Mouse (Mus musculus) cerebellum, postnatal 4 days (tissue): ENCODE measurements at regions not wholly inside any gene's neighbourhood (a gene's known extent, or its start where the extent isn't known, plus 50 kb on each side); places are given as distances from the start of the nearest gene placed in this dataset.
A peak's percentile ranks its signal among the peaks of the same experiment; 100 is the strongest.

ENCODE experiments used
- DNase-seq, 2 experiments: peaks; one replicate each; pipeline ENCODE4 v3.0.0; 2022; ENCODE audit warnings: low spot score in 2 of 2, mixed read lengths in 1 of 2

DNA sequence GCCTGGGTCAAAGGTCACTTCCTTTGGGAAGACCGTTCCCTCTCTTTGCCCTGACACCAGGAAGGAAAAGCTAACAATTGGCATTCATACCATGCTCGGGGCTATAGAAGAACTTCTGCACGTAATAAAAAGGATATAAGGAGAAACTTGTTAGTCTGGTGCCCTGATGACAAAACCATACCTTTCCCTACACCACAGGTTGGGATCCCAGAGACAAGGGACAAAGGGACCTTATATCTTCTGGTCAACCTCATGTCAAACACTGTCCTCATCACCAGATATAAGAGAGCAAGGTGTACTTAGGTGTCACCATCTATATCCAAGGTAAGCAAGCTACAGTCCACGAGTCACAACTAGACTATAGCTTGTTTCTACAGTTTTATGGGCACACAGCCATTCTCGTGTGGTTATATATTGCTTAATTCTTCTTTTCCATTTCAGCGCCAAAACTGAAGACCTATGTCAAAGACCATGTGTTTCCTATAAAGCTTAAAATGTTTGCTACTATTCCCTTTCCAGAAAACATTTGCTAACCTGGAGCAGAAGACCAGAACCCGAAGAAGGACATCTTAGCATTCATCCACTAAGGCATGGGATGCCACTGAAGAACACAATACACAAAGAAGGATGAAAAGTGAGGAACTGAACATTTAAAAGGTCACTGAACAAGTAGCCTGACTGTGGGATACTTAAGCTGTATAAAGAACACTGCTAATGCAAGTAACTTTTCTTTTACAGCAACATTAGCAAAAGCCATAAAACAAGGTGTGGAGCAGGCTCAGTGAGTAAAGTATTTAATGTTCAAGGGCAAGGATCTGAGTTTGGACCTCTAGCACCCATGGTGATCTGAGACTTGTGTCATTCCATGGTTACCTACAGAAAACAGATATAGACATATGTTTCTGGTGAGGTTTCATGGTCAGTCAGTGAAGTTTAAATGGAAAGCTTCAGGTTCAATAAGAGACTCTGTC lies 437.7 kb upstream of the Cd180 start:
- DNase-seq = no peak

DNA sequence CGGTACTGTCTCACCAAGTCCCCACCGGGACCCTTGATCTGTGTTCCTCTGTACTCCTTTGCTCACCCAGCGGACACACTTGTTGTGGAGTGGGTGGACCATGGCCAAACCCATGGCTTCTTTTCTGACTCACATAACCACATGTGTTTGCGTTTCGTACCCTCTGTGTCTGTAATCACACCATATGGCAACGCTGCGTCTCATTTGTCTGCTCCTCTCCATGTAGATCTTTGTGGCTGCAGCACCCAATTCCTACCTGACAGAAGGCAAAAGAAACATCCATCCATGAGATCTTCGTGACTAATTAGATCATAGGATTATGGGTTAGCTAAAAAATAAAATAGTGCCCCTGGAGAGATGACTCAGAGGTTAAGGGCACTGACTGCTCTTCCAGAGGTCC lies 435.2 kb upstream of the Cd180 start:
- no peak for DNase-seq

DNA sequence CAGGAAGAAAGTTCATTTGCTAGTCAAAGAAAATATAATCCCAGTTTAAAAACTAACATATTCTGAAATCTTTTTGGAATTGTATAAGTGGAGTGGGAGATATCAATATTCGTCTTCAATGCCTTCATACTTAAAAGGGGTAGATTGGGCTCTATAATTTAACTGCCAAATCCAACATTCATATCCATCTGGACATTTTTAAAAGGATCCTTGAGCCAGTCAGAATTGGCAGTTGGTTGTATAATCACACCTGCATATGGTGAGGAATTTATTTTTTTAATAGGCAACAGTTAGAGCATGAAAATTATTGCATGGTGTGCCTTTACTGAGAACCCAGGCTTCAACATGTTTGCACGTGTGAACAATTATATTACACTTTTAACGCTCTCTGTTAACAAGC lies 419.5 kb upstream of the Cd180 start:
- DNase-seq = no peak

DNA sequence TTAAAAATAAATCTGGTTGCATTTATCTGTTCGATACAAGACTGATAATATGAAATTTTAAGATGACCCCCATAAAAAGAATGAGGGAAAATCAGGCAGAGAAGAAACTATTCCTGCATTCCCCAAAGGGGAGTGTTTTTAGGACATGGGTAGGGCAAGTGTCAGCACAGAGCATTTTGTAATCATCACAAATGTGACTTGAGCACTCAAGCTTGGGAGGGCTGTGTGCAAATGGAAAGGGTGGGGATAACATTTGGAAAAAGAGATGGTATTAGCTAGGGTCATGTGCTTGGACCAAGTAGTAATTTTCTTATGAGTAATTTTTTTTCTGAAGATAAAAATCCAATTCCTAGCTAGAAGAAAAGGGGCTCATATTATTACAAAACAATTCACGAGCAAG lies 418.1 kb upstream of the Cd180 start:
- DNase-seq = no peak

DNA sequence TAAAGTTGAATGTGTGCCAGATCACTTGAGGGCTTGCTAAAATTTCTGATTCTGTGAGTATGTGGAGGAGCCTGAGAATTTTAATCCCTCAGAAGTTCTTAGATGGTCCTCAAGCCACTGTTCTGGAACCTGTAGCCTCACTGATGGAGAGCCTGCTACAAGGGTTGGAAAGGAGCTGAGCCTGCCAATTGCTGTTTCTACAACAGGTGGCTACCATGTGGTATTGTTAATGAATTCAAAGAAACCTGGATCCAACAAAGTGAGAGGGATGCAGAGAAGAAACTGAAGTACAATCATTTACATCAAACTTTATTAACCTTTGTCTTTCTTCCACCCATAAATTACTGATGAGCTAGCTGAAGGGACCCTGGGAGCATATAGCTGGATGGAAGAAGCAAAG lies 416.5 kb upstream of the Cd180 start:
- no peak for DNase-seq

DNA sequence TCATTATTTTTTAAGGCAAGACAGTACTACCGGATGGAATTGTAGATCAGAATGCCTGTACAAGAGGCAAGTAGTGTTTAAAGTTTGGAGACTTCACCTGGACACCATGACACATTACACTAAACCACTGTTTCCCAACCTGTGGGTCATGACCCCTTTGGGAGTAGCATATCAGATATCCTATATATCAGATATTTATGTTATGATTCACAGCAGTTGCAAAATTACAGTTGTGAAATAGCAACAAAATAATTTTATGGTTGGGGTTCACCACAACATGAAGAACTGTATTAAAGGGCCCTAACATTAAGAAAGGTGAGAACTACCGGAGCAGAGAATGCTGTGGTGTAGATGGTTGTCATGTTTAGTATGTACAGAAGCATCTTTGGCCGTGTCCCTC lies 413.2 kb upstream of the Cd180 start:
- no peak for DNase-seq

DNA sequence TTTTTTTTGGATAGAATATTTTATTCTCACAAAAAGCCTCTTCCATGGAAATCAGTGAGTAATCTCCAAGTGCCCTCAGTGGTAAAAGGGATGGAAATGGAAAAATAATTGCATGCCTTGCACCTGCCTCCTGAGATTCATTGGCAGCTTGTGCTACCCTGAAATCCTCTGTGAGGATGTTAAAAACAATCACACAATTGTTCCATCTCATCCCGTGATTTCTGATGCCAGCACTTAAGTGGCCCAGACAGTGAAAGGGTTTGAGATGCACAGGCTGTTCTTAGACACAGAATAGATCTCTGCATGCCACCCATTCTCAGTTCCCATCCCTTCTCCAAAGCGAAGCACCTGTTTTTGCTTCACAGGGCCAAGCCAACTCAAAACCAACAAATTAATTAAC lies 398.9 kb upstream of the Cd180 start:
- DNase-seq = no peak

DNA sequence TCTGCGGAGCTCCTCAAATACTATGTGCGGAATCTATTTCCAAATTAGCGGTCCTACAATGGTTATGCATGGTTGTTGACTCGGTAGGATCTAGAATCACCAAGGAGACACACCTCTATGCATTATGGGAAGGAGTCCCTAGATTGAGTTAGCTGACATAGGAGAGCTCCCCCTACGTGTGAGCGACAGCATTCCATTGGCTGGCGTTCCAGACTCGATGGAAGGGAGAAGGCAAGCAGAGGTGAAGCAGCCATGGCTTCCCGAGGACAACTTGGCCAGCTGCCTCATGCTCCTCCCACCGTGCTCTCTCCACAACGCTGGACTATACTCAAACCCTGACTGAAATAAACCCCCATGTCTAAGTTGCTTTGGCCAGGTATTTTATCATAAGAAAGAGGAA lies 398.3 kb upstream of the Cd180 start:
- DNase-seq = no peak

DNA sequence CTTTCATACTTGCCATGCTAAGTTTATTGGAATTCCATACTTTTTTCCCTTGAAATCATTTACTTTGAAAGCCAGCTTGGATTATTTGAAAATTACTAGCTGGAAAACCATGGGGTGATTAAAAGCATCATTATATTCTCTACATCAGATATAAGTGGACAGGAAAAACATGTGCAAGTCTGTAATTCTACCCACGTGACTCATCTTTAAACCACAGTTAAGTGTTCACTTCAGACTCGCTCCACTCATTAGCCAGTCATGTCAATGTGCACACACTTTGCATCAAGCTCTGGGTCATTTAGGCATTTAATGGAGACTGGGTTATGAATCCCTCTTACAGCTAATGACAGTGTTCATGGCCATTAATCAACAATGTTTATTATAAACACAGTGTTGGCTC lies 385.4 kb upstream of the Cd180 start:
- no peak for DNase-seq

DNA sequence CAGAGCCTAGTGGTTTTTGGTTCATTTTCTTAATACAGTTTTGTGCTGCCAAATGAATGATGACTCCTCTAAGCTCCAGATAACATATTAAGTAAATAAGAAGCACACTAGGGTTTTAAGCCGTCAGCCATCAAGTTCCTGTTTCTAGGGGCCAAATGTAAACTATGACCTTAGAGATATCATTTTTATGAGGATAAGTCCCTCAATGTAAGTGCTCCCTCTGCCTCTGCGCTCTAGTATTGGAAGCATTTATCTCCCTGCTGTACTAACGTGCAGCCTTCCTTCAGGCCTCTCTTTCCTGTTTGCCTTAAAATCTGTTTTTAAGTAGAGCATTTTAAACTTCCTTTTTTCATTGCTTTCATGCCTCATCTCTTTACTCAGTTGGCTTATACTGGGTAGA lies 381.3 kb upstream of the Cd180 start:
- no peak for DNase-seq

DNA sequence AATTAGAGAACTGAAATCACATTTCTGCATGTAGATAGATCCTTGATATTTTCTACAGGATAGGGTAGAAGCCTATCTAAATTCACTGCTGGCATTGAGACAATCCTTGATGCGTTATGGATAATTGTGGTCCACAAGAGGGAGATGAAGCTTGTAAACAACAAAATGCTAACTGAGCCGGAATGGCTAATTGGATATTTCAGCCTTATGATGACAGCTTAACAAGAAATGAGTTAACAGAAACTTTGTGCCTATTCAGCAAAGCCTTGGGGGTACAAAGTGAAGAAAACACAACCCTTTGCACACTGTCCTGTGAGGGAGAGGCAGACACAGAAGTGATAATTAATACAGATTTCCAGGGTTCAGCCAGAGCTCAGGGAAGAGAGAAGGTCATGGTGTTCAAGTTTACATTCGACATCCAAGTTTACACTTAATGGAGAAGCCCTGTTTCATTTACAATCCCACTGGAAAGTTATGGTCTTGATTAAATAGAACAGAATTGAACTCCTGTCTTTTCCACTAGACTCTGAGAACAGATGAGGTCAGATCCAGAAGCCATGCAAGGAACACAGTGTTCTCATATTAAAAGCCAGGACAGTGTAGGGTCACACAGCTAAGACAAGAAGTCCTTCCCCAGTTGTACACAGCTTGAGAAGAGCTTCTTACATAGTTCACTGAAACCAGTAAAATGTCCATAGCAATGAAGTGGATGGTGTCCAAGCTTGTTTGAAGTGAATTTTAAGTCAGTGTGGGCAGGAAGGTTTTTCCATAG lies 377.3 kb upstream of the Cd180 start:
- no peak for DNase-seq

DNA sequence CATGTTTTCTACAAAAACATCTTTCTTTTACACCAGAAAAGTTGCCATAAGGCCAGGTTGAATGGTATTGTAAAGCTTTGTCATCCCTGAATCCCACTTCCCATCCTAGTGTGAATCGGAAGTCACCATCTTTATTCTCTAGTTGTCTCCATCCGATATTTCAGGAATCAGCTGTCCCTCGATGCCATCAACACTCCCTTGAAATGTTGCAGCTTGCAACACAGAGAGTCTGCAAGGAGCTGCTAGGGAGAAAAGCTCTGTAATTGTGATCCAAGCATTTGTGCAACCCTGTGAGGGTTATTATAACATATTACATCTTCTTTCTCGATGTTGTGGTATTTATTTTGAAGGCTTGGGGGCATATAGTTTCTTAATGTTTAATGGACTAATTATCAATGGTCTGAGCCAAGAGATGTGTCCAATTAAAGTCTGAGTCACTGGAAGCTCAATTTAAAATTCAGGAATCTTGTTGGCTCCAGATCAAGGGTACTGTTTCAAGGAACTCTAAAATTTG lies 374.4 kb upstream of the Cd180 start:
- no peak for DNase-seq

DNA sequence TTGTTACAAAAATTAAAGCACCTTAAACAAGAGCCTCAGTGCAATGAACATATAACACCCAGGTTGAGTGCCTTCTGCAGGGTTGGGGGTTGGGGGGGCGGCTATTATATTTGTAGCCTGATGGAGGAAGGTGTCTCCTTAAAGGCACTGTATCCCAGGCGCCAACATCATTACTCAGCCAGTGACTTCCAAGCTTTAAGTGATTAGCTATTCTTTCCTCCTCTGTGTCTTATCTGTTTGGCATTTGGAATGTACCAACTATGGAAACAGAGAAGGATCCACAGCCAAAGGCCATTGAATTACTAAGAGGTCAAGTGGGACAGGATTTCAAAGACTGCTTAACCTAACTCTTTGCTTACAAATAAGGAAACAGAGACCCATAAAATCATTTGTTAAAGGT lies 373.9 kb upstream of the Cd180 start:
- DNase-seq = no peak

DNA sequence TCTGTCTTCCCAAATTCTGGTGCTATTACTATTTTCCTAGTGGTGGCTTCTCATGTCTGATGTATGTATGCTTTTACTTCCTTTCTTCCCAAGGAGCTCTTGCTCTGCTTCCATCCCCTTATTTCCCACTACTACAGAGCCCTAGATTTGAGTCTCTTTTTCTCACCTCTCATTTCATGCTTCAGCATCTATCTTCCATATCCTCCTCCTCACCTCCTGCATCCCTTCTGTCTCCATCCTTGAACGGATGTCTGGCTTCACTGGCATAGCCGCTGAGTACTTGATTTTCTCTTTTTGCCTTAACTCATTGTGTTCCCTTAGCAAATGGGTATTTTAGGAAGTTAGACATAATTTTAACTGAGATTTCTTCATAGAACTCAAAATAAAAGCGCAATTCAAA lies 369.5 kb upstream of the Cd180 start:
- no peak for DNase-seq

DNA sequence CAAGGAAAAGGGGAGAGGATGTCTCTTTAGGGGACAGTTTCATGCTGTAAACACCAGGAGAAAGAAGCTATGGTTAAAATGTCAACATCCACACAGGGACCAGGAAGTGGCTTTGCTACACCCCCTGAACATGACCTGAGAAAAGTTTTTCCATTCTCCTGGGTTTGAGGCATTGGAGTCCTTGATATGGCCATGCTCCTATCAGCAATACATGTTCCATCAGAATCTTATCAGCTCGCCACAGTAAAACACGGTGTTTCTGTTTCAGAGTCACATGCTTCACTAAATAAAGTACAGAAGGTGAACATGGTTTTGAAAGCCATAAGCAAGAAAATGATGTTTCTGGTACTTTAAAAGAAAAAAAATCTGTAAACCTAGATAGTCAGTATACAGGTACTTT lies 367.4 kb upstream of the Cd180 start:
- DNase-seq = no peak

DNA sequence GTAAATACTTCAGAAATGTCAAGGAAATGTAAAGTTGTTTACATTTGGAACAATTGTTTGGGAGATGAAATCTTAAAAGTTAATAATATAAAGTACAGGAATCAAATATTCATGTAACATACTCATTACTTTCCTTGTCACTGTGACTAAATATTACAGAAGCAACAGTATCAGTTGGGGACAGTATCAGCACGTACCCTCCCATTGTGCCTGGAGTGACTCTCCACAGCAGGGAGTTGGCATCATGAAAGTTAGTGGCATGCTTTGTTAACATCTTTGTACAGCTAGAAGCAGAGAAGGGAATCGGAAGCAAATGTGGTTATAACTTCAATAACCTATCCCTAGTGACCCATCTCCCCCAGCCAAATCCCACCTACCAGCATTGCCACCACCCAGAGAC lies 366.8 kb upstream of the Cd180 start:
- DNase-seq = no peak

DNA sequence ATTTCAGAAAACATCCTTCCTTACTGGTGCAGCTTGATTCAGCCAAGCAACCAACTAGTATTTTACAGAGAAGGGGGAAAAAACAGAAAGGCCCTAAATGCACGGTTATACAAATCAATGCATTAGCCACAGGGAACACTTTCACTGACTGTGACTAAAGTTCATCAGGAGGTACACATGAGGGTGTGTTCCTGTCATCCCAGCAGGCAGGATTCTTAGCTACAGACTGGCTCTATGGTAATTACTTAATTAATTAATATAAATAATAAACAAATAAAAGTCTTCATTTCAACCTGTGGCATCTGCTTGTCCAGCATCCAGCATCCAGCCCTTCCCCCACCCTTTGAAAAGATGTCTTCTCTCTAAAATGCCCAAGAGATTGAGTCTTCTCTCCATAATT lies 359.7 kb upstream of the Cd180 start:
- DNase-seq = no peak

DNA sequence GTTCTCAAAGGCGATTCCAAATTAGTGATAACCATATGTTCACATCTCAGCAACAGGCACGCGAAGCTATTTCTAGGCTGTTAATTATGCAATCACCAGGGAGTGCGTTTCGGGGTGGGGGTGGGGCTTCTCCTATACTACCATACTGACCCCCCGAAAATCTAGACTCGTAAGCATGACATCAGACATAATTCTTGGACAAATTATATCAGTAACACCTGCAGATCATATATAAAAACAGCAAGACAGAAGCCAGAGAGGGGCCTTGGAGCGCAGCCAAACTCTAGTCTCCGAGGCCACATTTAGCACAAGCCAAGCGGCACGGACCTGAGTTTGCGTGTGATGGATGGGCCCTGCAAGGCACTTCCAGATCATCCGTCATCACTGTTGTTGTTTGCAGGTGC lies 359.2 kb upstream of the Cd180 start:
- DNase-seq = peak; percentile 21 to 34

DNA sequence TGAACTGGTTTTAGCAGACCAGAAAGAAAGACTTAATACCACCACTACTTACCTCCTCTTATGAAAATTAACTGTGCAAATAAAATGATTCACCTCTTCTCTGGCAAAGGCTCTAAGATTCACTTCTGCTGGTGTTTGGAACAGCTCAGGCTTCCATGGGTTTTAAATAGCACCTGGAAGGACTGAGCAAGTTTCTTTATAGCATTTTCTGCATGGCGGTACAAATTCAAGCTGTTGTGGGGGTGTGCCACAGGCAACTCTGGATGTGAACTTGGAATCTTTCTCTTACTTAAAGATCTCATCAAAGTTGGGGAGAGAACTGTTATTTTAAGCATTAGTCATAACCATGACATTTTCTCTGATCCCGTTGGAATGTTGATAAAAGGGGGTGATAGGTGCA lies 350.1 kb upstream of the Cd180 start:
- no peak for DNase-seq

DNA sequence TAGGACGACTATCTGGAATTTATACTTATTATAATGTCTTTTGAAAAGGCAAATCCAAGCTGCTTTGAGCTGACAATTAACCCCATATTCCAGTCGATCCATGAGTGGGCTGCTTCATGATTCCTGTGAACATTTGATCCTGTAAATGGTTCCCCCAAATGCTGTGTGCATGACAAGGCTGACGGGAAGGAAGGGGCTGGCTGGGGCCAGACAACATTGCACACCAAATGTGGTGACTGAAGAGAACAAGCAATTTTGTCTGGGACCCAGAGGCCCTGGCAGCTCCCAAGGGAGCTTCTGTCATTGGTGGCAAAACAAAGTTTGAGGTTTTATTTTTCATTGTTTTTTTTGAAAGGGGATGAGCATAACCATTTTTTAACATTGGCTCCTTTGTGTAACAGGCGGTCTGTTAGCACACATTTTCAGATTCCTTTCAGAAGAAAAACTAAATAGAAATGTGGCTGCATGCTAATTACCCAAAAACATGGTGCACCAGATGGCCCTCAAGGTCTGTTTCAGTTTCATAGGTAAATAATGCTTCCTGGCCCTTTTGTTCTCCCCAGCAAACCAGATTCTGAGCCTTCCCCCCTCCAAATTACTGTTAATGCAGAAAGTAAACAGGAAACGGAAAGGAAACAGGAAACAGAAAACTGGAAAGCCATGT lies 348.6 kb upstream of the Cd180 start:
- no peak for DNase-seq

DNA sequence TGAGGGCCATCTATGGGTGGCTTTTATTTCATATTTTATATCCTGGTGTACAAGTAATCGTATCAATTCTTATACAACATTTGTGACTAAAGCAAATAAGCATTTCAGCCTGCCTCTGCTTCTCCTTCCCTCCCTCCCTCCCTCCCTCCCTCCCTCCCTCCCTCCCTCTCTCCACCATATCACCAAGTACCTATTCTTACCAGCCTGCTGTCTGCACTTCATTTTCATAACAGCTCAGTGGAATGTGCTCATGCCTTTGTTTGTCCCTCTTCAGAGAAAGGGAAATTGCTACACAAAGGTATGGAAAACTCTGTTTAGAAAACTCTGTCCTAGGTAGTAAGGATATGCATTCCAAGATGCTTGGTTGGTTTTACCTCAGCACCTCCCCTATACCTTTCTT lies 343.9 kb upstream of the Cd180 start:
- DNase-seq = no peak

DNA sequence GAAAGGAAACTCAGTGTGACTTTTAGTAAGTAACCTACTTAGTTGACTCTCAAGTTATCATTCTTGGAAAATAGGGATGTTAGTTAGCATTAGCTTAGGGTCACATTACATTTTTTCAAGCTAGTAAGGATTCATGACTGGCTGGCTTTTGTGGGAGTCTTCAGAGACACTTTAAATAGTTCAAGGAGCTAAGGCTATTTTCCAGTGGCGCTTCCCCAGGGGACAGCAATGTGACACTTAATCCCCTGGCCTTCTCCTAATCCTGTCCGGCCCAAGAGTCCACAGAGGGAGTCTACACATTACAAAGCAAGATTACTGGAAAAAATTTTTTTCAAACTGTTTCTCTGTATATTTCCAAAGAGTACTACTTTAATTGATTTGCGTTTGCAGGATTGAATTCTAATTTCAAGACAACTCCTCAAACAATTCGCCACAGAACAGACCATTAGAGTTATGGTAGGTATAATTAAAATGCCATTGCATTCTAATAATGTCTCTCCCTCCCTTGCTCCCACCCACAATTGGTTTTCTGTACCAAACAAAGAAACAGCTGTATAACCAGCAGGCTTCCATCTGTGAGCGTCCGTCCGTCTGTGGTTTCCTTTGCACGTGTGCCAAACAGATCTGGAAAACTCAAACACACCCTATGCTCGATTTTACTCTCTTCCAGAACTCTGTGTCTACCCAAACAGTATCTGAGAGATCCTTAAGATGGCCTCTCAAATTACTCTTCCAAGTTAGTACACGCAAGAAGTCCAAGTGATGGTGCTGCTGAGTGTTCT lies 341.1 kb upstream of the Cd180 start:
- DNase-seq = no peak
